Mouse (Mus musculus): ENCODE results near the gene Igf2bp2. TPM values are rescaled to one million over a fixed set of nuclear protein-coding genes. Genes with fewer than 3 reads are reported as not detected.

Gene Igf2bp2
- polyA plus RNA-seq, 1 experiment, result 3.0 TPM

DNA sequence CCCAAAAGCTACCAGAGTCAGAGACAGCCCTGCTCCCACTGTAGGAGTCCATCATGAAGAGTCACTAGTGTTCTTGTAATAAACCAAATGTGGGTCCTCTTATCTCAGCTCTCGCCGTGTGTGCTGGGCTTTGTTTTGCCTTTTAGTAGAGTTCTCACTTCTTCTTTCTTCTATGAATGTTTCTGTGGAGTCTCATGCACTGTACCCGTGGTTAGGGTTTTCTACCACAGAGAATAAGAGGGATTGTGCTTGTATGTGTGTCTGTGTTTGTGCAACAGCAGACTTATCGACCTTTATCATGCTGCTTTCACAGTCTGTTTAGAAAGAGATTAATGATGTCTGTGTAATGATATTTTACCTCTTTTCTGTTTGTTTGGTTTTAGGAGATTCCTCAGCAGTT lies 119.3 kb downstream of the Igf2bp2 start:
- Histone ChIP-seq H3K4me1 (ENCODE audit: control insufficient read depth, insufficient read depth, low read length) (no peaks in the 10 kb centered on the region; the same call in 1 of the 2 replicates), H3K4me3 (replicated peaks; ENCODE audit: control insufficient read depth, low read depth, low read length) (no peak overlapping the region), H3K27ac (ENCODE audit: control insufficient read depth, insufficient read depth, low read depth, low read length, poor library complexity) (no peak overlapping the region)
- 34% methylated on average over 4 of the region's 4 CpGs for WGBS
- no peak for TF ChIP-seq POLR2A (IDR thresholded peaks at IDR 0.05; ENCODE audit: borderline replicate concordance, control insufficient read depth, low read depth, low read length)
- no peak for TF ChIP-seq CTCF (IDR thresholded peaks at IDR 0.05; ENCODE audit: control insufficient read depth, insufficient read depth, low read length)

DNA sequence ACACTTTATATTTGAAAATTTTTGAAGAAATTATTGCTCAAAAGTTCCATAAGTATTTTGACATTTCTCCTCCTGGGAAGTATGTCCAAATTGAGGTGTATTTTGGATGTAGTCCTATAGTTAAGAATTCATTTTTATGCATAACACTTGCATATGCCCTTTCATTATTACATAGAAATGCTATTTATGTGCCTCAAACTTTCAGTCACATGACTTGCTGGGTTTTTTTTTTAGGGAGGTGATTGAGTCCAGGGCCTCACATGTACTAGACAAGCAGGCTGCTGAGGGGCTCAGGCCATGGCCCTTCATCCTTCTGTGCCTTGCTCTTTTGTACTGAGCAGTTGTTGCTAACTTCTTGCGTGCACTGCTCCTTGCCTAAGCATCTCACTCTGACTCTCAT lies 123.1 kb downstream of the Igf2bp2 start:
- TF ChIP-seq CTCF (IDR thresholded peaks at IDR 0.05; ENCODE audit: control insufficient read depth, insufficient read depth, low read length) (no peak), POLR2A (IDR thresholded peaks at IDR 0.05; ENCODE audit: borderline replicate concordance, control insufficient read depth, low read depth, low read length) (no peak)
- no peaks in the 10 kb centered on the region for H3K4me1 ChIP-seq (ENCODE audit: control insufficient read depth, insufficient read depth, low read length)
- WGBS, result 92% methylated on average over 1 of the region's 1 CpGs
- no peak overlapping the region for H3K4me3 ChIP-seq (replicated peaks; ENCODE audit: control insufficient read depth, low read depth, low read length)
- H3K27ac ChIP-seq (ENCODE audit: control insufficient read depth, insufficient read depth, low read depth, low read length, poor library complexity), result no peak overlapping the region

DNA sequence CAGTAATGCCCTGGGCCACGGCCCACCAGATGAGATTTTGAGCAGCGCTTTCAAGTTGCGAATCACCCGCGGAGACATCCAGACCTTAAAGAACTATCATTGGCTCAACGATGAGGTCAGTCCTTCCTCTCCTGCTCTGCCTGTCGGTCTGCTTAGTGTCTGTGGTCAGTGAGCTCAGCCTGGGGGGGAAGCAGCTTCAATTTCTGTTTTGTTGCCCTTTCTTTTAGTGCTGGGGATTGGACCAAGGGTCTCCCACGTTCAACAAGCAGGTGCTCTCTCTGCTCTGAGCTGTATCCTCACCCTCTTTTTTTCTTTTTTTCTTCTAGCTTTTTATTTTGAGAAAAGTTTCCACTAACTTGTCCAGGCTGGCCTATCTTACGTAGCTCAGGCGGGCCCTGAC lies 124.5 kb downstream of the Igf2bp2 start:
- 88% methylated on average over 10 of the region's 10 CpGs for WGBS
- no peak for TF ChIP-seq CTCF (IDR thresholded peaks at IDR 0.05; ENCODE audit: control insufficient read depth, insufficient read depth, low read length)
- TF ChIP-seq POLR2A (IDR thresholded peaks at IDR 0.05; ENCODE audit: borderline replicate concordance, control insufficient read depth, low read depth, low read length), result no peak
- no peak overlapping the region for H3K27ac ChIP-seq (ENCODE audit: control insufficient read depth, insufficient read depth, low read depth, low read length, poor library complexity)
- no peaks in the 10 kb centered on the region for H3K4me1 ChIP-seq (ENCODE audit: control insufficient read depth, insufficient read depth, low read length)
- no peak overlapping the region for H3K4me3 ChIP-seq (replicated peaks; ENCODE audit: control insufficient read depth, low read depth, low read length)

DNA sequence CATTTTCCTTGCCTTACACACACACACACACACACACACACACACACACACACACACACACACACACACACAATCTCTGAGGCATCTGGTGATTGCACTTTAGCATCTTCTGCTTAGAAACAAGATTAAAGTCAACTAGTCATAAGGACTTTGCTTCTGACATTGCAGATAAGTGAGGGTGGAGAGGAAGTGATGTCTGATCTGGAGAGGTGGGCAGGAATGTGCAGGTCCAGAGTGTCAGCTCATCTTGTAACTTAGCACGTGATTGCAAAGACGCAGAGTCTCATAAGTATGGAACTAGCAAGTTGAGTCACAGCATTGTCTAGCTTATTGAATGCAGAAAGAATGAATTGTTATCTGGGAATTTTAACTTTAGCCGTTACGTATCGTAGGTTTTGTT lies 135.6 kb downstream of the Igf2bp2 start:
- TF ChIP-seq POLR2A (IDR thresholded peaks at IDR 0.05; ENCODE audit: borderline replicate concordance, control insufficient read depth, low read depth, low read length), result no peak
- no peak for TF ChIP-seq CTCF (IDR thresholded peaks at IDR 0.05; ENCODE audit: control insufficient read depth, insufficient read depth, low read length)
- Histone ChIP-seq H3K27ac (ENCODE audit: control insufficient read depth, insufficient read depth, low read depth, low read length, poor library complexity) (no peak overlapping the region), H3K4me3 (replicated peaks; ENCODE audit: control insufficient read depth, low read depth, low read length) (no peak overlapping the region), H3K4me1 (ENCODE audit: control insufficient read depth, insufficient read depth, low read length) (no peaks in the 10 kb centered on the region; the same call in 1 of the 2 replicates)
- 93% methylated on average over 5 of the region's 5 CpGs for WGBS

DNA sequence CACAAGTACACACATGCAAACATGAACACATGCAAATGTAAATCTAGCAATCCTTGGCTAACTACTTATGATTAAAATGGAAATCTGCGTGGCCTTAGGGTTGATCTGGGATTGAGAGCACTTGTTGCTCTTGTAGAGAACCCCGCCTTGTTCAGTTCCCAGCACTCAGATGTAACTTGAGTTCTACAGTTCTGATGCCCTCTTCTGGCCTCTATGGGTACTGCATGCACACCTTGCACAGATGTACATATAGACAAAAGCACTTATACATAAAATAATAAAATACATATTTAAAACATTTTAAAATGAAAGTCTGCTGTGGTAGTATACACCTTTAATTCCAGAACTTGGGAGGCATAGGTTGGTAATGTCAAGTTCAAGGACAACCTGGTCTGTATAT lies 141.0 kb downstream of the Igf2bp2 start:
- TF ChIP-seq POLR2A (IDR thresholded peaks at IDR 0.05; ENCODE audit: borderline replicate concordance, control insufficient read depth, low read depth, low read length) (no peak), CTCF (IDR thresholded peaks at IDR 0.05; ENCODE audit: control insufficient read depth, insufficient read depth, low read length) (0 out of 2 replicates have a peak, but pooled peaks have one; percentile 16)
- WGBS, result 97% methylated on average over 2 of the region's 2 CpGs
- H3K27ac ChIP-seq (ENCODE audit: control insufficient read depth, insufficient read depth, low read depth, low read length, poor library complexity), result no peak overlapping the region
- no peaks in the 10 kb centered on the region; the same call in 1 of the 2 replicates for H3K4me1 ChIP-seq (ENCODE audit: control insufficient read depth, insufficient read depth, low read length)
- no peak overlapping the region for H3K4me3 ChIP-seq (replicated peaks; ENCODE audit: control insufficient read depth, low read depth, low read length)

DNA sequence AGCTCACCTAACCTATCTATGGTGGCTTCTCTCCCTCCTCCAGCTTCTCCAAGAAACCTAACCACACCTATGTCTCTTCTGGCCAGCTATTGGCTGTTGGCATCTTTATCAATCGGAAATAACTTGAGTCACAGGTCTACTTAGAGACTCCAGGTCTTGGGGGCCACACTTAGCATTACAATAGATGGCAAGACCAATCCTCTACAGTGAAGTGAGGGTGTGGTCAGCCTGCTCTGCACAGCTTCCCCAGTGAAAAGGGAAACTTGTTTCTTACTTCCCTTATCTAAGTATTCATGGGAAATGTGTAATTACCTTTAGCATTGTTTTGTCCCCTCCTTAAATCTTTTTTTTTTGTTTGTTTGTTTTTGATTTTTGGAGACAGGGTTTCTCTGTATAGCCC lies 147.5 kb downstream of the Igf2bp2 start:
- WGBS, result 82% methylated on average over 1 of the region's 1 CpGs
- no peak for TF ChIP-seq POLR2A (IDR thresholded peaks at IDR 0.05; ENCODE audit: borderline replicate concordance, control insufficient read depth, low read depth, low read length)
- no peak for TF ChIP-seq CTCF (IDR thresholded peaks at IDR 0.05; ENCODE audit: control insufficient read depth, insufficient read depth, low read length)
- H3K4me1 ChIP-seq (ENCODE audit: control insufficient read depth, insufficient read depth, low read length), result no peaks in the 10 kb centered on the region; the same call in 1 of the 2 replicates
- H3K27ac ChIP-seq (ENCODE audit: control insufficient read depth, insufficient read depth, low read depth, low read length, poor library complexity), result no peak overlapping the region
- no peak overlapping the region for H3K4me3 ChIP-seq (replicated peaks; ENCODE audit: control insufficient read depth, low read depth, low read length)

DNA sequence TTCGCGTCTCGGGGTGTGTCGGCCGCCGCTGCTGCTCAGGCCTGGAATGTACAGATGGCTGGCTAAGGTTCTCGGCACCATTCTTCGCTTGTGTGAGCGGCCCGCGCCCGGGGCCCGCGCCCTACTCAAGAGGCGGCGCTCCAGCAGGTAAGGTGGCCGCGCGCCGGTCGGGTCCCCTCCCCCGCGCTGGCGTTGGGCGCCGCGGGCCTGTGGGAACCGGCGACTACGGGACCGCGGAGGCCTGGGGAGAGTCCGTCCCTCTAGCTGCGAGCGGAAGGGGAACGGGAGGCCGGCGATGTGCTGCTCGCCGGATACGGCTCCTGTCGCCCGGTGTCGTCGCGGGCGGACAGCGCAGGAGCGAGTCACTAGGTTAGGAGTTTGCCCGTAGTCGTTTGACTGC lies 153.5 kb downstream of the Igf2bp2 start:
- Histone ChIP-seq H3K4me3 (replicated peaks; ENCODE audit: control insufficient read depth, low read depth, low read length) (peak overlapping the region; percentile 95), H3K4me1 (ENCODE audit: control insufficient read depth, insufficient read depth, low read length) (peaks cover 2% of the 10 kb centered on the region), H3K27ac (ENCODE audit: control insufficient read depth, insufficient read depth, low read depth, low read length, poor library complexity) (peak overlapping the region; percentile 93)
- TF ChIP-seq CTCF (IDR thresholded peaks at IDR 0.05; ENCODE audit: control insufficient read depth, insufficient read depth, low read length) (no peak), POLR2A (IDR thresholded peaks at IDR 0.05; ENCODE audit: borderline replicate concordance, control insufficient read depth, low read depth, low read length) (peak; percentile 9; the same call in 1 of the 2 replicates)
- WGBS, result under 1% methylated on average over 51 of the region's 51 CpGs

DNA sequence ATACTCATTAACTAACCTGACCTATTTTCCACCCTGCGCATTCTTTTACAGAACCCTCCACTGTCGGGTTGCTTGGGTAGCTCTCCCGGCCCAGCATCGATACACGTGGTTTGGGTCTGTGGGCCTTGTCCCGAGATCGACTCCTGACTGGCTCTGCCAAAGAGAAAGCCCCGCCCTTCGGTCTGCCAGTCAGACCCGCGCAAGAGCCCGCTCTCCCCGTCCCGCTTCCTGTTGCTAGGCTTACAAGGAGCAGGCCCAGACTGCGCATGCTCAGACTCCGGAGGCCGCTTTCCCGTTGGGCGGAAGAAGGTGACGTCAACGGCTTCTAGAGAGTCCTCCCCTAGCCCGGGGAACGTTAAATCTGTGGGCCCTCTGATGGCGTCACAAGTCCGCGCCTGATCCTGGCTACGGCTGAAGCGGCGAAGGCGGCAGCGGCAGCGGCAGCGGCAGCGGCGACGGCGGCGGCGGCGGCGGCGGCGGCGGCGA lies 154.0 kb downstream of the Igf2bp2 start, which contains the start of gene Senp2:
Gene Senp2 (plus strand): TSS at position 386 of the 486 bp plus-strand sequence.
- Histone ChIP-seq H3K27ac (ENCODE audit: control insufficient read depth, insufficient read depth, low read depth, low read length, poor library complexity) (peak within 1 kb of the TSS; percentile 93), H3K4me1 (ENCODE audit: control insufficient read depth, insufficient read depth, low read length) (peaks cover 2% of the 10 kb centered on the region), H3K4me3 (replicated peaks; ENCODE audit: control insufficient read depth, low read depth, low read length) (peak within 1 kb of the TSS; percentile 95)
- TF ChIP-seq CTCF (IDR thresholded peaks at IDR 0.05; ENCODE audit: control insufficient read depth, insufficient read depth, low read length), result no peak
- TF ChIP-seq POLR2A (IDR thresholded peaks at IDR 0.05; ENCODE audit: borderline replicate concordance, control insufficient read depth, low read depth, low read length), result peak; percentile 63; the same call in 1 of the 2 replicates
- WGBS, result under 1% methylated on average over 45 of the region's 45 CpGs

Other genes starting within 250 kb of the Igf2bp2 start
- 11.9 and 15.0 TPM in 2 replicates for gene Tmem41a, start 215.7 kb downstream of the Igf2bp2 start, polyA plus RNA-seq (2011; ENCODE audit: insufficient read depth, insufficient read length, low replicate concordance, missing spikeins)
- 0.72 and 0.92 TPM in 2 replicates for gene Liph, start 167.6 kb downstream of the Igf2bp2 start, polyA plus RNA-seq (2011; ENCODE audit: insufficient read depth, insufficient read length, low replicate concordance, missing spikeins)
- 39.6 and 50.6 TPM in 2 replicates for gene Senp2, start 153.8 kb downstream of the Igf2bp2 start, polyA plus RNA-seq (2011; ENCODE audit: insufficient read depth, insufficient read length, low replicate concordance, missing spikeins)
- 105 and 128 TPM in 2 replicates for gene Tra2b, start 102.7 kb upstream of the Igf2bp2 start, polyA plus RNA-seq (2011; ENCODE audit: insufficient read depth, insufficient read length, low replicate concordance, missing spikeins)

Measured in bone marrow, adult 2 months (tissue).